Mouse (Mus musculus) spleen, postnatal 4 days (tissue): ENCODE results near the gene Cdkal1.

Experiments used
- DNase-seq, 2 experiments: peaks; one replicate each; pipeline ENCODE4 v3.0.0; 2022; ENCODE audit warnings: low spot score in 2 of 2

The Cdkal1 gene

DNA sequence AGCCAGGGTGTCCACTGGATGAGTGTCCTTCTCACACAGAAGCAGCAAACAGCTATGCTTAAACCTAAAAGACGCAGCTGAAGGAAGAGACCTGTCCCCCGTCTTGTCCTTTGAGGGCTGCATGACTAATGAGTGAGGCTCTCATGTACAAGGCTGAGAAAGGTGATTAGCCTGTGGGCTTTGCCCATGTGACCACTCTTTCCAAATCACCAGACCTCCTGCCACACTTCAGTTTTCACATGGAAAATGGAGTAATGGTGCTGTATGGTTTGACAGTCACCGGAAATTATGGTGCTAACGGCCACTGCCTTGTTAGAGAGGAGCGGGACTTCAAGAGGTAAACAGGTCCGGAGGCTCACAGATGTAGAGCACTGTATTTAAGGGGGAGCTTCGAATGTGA is 274.7 kb downstream of the Cdkal1 start:
- no peak for DNase-seq

DNA sequence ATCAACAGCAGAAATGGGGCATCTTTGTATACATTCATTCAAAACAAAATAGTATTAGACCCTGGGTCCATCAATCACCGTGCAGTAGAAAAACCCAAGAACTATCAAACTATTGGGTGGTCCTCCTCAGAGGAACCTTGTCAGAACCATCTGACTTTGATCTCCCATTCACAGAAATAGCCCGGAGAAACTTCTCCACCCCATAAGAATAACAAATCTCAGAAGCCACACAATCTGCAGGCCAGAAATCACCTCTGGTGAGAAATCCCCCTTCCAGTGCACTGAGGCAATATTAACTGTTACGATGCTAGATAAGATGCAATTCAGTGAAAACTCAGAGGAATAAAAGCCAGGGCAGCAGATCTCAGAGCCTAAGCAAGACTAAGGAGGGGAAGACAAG is 275.5 kb downstream of the Cdkal1 start:
- DNase-seq: no peak

DNA sequence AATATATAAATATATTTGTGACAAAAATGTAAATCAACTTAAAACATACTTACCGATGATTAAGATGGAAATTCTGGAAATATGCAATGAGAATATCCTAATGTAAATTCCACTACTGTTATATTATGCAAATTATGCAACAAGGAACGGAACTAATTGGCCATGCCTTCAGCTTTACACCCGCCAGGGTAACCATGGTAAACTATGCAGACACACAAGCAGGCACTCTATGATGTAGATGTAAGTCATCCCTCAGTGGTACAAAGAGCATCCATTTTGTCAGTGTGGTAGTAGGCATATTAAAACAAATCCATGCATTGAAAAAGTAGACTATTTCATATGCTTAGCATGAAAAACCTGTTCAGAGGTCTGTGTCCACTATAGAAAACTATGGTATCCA is 276.9 kb downstream of the Cdkal1 start:
- DNase-seq: no peak

DNA sequence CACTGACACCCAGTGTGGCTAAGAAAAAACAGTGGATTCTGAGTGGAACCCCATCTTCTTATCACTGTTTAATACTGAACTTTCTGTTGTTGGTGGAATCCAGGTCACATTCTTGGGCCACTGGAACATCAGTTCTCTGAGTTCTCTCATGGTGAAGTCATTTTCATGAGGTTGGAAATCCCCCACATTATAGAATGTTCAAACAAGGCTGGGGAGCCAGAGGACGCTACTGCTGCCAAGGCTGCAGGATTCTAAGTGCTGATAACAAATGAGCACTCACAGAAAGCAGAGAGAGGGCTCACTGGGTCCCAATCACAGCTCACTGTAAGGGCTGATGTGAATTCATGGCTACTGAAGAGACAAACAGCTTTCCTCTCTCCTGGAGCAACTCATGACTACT is 280.7 kb downstream of the Cdkal1 start:
- DNase-seq: no peak

DNA sequence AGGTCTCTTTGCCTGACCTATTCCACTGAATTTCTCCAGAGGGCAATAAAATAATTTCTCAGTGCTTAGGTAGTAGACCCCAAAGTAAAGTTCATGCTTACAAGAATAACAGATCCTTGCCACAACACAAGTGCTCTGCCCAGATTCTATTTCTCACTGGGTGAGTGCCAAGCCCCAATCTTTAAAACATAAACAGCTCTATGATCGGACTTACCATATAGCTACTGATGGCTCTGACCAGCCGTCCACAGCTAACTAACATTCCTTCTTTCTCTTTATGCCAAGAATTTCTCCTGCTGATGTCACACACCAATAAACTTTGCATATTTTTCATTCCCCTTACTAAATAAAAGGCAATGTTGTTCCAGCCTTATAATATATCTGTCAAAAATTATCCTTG is 283.0 kb downstream of the Cdkal1 start:
- DNase-seq: no peak

DNA sequence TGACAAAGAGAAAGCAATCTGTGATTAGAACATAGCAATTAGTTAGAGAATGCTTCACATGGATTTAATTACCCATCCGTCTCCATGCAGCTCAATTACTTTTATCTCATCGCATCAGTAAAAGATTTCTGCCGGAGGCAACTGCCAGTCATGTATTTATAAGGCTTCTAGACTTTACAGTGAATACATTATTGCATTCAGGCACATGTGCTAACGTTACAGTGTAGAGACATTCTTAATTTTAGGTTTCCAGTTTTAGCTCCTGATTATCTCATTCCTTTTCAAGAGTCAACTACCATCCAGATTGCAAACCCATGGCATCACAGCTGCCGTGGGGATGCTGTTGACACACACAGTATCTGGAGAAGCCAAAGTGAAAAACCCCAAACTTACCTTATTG is 289.8 kb downstream of the Cdkal1 start:
- DNase-seq: no peak

DNA sequence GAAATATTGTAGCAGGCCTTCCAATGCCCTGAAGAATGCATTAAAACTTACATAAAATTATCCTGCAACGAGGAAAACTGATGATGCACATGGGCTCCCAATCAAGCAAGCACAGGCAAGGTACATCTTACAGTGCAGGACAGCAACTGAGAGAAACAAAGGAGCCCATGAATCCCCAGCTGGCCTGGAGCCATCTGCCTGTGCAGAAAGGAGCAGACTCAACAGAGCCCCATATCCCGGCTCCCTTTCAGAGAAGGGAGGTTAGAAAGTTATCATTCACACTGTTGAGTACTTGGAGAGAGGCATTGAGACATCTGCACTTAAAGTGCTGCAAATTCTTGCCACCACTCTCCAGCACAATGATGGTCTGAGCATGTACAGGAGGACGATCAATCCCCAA is 296.3 kb downstream of the Cdkal1 start:
- no peak for DNase-seq

DNA sequence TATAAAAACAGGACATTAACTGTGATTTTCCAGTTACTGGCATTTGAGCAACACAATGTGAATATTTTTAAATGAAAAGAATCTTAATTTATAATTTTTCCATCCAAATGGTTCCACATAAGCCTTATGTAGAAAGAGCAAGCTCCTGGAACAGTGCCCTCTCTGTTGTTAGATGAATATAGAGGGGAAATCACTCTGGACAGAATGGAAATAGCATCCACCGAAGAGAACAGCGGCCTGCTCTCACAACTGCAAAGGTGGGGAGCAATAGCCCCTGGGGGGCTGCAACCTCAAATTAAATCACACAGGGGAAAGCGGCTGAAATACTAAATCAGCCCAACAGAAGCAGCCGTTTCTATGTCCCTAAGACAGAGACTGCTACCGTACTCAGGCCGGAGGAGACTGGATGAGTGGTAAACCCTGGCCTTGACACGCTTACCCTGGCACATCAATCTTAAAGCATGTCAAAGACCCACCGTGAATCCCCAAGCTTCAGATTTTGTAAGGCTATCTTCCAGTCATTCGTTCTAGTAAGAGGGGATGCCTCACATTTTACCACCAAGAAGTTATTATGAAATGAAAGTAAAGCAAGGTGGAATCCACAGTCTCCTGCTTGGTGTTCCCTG is 300.2 kb downstream of the Cdkal1 start:
- no peak for DNase-seq

DNA sequence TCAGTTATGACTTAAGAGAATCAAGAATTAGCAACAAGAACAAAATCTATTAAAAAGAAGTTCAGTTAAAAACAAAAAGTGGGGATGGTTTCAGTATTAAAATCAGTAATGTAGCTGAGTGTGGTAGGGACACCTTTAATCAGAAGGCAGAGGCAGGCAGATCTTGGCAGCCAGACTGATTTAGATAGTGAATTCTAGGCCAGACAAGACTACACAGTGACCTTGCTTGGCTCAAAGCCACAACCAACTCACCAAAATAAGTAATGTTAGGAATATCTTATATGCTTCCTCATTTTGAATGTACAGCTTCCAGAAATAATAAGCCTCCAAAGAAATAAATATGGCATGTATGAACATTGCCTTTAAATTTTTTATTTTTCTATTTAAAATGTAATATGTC is 301.7 kb downstream of the Cdkal1 start:
- DNase-seq: no peak

DNA sequence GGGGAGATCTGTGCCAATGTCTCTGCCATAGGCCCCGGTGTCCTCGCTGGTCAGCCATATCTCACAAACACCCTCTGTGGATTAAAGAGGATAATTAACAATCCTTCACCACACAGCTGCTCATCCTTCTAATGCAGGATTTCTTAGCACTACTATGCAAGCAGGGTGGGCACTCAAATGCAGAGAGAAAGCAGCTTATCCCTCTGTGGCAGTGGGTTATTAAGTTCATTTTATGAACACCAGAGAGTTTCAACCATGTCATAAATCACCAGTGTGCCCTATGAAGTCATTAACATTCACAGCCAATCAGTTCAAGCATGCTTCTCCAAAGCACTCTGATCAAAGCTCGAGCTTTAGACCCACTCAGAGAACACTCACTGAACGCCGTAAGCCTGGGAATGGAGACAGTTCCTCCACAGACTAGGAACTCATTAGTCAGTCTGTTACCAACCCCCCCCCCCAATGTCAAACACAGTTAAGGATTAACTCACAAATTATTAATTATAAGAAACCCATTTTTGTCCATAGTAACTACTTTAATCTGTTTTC is 303.1 kb downstream of the Cdkal1 start:
- no peak for DNase-seq

DNA sequence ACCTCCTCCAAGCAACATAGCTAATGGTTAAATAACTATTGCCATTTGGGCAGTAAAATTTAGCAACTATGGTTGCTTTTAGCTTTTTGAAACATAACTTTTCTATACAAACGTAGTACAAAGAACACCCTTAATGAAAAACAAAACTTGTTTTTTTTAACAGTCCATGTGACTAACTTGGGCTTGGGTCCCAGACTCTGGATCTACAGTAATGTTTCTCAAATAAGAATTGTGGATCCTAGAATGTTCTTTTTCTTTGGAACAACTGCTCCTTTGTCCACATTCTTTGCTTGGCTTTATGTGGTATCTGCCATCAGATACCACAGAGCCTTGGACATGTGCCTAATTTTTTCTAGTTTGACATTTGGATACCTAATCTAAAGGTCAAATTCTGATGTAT is 304.6 kb downstream of the Cdkal1 start:
- no peak for DNase-seq

DNA sequence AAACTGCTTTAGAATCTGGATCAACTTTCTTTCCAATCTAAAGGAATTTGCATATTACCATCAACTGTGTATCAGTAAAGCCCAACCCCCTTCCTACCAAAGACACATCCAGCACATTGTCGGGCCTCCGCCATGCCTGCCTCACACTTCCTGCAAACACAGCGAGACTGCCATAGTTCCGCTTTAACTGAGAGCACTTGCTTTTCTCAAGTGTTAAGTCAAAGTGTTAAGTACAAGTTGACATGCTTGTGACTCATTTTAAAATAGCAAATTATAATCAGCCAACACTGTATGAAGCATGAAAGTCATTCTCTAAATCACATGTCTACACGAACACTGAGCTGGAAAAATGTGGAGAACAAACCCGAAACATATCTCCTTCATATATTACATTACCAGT is 305.3 kb downstream of the Cdkal1 start:
- no peak for DNase-seq

DNA sequence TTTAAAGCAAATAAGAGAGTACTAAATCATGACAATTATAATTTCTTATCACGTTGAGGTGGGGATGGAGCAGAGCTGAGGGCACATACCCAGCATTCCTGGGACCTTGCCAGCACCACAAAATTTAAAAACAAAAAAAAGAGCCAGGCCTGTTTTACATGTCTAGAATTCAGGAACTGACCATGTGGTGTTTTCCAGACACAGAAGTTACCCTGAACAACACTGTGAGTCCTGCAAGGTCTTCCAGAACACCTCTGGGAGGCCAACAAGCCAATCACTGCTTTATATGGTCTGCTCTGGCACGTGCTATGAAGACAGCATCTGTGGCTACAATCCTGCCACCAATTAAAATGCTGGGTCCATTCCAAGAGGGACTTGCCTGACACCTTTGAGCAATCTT is 305.7 kb downstream of the Cdkal1 start:
- DNase-seq: no peak

DNA sequence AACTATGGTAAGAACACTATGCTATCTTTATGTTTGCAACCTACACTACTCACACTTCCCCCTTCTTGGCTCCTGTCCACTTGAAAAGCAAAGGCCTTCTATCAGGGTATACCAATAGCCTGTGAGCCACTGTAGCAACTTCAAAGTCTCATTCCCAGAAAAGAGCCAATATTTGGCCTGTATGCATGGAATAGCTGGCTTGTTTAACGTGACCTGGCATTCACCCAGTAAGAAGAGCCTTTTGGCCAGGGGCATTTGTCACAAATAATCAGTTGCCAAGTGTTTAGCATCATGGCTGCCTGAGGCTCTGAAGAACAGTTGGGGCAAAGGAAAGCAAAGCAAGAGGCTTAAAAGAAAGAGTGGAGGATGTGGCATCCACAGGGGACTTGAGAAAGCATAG is 317.6 kb downstream of the Cdkal1 start:
- no peak for DNase-seq

DNA sequence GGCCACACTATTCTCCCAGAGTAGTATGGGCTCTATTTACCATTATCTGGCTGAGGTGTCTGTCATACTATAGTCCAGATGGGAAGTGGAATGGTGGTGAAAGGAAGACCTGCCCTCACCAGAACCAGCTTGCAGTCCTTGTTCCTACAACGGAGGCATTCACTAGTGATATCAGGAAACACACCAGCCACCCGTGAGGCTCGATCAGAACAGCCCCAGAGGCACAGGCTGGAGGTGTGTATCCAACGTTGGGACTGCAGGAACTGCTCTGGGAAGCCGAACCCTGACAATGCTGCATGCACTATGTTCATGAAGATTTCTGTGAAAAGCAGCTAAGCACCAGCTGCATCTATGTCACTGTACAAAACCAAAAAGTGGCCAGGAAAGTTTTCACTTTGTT is 321.9 kb downstream of the Cdkal1 start:
- no peak for DNase-seq

DNA sequence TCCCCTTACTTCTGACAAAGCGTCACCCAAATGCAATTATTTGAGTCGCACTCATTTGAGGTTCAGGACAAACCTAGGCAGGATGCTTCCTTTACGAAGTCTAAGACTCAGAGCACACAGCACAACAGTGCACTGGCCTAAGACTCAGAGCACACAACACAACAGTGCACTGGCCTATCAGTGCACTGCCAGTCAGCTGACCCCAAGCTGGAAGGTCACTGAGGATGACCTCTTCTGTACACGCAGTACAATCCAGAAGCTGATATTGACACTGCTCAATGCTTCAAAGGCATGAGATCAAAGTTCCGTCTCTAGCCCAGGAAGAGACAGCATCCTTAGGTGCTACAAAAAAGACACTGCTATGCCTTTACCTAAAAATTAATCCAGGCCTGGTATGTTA is 327.1 kb downstream of the Cdkal1 start:
- DNase-seq: no peak

DNA sequence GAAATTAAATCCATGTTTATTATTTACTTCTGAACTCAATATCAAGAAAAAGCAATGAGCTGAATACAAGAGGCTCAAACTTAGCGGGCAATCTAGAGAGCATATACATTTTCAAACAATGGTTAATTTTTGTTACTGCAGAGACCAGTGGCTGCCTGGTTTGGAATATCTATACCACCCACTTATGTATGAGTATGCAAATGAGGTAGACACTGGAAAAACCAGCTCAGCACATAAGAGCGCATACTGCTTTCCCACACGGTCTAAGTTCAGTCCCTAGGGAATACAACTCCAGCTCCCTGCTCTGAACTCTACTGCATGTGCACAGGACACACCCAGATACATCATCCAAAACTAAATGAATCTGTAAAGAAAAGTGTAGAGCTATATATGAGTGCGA is 334.2 kb downstream of the Cdkal1 start:
- no peak for DNase-seq

DNA sequence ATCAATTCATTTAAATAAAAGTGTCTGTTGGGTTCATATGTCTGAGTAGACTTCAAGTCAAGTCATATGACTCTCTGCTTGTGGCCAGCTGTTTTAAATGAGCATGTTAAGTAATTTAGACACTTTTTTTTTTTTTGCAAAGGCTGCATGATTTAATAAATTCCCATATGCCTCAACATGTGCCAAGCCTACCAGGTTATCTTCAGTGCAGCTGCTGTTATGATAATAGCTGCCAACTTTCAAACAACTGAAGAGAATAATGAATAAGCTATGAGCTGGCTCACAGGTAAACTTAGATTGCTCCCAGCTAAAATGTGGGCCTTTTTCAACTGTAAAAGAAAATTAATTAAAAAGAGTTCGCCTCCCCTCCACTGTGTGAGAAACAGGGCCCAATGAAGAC is 341.4 kb downstream of the Cdkal1 start:
- no peak for DNase-seq

DNA sequence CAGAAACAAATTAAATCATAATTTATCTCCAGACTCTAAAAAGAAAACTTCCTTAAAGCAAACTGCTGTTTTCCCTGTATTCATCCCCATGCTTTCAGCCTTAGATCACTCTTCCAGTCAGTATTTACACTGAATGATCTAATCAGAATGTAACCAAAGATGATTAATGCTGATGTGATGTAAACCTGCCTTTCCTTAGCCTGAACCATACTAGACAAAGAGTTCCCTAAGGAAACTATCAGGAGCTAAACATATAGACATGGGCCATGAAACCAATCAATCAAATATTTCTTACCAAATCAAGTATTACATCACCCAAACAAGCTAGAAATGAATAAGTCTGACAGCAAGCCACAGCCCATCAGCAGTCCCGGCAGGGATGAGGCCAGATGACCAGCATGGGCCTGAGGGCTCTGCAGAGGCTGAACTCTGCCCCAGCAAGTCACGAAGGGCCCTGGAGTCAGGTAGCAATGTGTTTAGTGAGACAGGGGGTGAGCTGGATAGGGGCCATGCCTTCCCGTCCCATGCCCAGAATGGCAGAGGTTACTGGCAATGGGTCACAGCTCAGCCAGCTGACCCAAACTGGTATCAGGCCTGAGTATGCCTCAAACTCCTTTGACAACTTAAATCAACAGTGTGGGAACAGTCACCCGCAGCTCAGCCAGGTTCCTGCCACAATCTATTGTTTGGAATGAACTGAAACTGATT is 350.5 kb downstream of the Cdkal1 start:
- DNase-seq: no peak

DNA sequence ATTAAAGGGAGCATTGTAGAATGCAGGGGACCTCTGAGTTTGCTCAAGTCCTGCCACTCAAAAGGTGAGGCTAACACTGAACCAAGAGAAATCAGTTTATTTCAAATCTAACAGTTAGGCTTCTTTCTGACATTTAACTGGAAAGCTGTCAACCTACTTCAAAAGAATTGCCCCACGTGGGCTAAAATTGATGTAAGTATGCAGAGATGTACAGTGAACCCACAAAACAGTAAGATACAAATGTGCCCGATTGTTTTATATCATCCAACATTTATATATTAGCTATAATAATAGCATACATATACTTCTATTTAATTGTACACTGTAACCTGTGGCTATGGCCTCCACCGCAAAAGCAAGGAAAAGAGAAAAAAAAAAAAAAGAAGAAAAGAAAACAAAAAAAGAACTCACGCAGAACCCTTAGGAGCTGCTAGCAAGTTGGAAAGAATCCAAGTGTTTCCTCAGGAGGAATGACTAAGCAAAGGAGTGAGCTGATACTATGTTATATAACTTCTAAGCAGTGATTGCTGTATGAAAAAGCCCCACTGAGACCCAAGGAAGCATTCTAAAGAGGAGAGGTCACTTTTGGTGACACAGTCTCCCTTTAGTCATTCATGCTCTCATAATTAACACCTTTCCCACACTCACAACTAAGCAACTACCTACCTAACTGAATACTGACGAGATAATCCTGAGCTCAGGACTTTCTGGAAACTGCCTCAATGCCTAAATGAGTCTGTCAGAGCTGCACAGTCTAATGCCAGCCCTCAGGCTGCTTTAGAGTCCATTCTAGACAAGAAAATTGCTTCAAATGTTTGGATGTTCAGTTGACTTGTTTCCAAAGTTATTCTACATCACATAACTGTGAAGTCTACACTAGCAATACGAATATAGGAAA is 352.1 kb downstream of the Cdkal1 start:
- DNase-seq: no peak

DNA sequence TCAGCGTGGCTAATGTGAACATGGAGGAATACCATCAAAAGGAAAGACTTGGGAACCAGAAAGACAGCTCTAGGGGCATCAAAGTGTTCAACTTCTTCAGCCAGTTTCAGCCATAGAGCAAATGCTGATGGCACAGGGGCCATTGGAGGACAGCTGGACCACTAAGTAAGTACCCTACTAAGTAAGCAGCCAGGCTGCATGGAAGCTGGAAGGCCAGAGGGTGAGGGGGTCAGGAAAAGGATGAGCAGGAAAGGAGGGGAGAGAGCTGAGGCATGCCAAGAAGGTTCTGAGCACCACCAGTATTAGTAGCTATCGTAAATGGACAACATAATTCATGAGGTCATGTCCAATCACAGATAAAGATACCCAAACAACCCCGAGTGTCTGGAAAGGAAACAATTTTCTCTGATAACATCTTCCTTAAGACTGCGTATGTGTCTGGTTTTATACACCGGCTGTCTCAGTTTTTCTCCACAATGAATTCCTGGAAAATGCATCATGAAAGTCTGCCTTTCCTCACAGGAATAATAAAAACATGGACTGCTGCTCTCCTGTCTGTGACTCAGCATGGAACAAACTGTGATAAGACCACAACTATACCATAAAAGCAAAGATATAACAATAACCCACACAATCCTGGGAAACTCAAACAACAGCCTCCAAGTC is 352.9 kb downstream of the Cdkal1 start:
- DNase-seq: no peak

DNA sequence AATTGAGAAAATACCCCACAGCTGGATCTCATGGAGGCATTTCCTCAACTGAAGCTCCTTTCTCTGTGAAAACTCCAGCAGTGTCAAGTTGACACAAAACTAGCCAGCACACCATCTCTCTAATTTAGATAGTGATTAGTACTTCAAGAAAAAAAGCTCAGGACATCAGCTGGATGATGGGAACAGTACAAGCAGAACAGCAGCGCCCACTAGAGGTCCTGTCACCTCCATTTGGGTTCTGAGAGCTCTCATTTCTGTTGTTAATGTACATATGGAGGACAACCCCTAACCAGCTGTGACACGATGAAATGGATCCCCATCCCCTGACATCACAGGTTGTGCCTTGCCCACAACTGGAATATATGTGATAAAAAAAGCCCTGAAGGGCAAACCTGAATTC is 354.3 kb downstream of the Cdkal1 start:
- DNase-seq: no peak
